Mouse (Mus musculus) cortical plate, adult 2 months (tissue): Measurements from ENCODE around the gene Thpo.

Experiments
- CTCF ChIP-seq: fragments of 200-500 bp; IDR thresholded peaks from 2 replicates; pipeline ENCODE4 v1.5.1; 2011; ENCODE audit warnings: mild to moderate bottlenecking, control low read depth, low read length; ENCODE audit not compliant: insufficient read depth; ENCODE audit errors: extremely low read depth
- POLR2A ChIP-seq: fragments of 200-500 bp; IDR thresholded peaks from 2 replicates; pipeline ENCODE4 v1.6.1; 2011; ENCODE audit warnings: mild to moderate bottlenecking, low read length, control low read depth; ENCODE audit not compliant: insufficient read depth; ENCODE audit errors: extremely low read depth

DNA sequence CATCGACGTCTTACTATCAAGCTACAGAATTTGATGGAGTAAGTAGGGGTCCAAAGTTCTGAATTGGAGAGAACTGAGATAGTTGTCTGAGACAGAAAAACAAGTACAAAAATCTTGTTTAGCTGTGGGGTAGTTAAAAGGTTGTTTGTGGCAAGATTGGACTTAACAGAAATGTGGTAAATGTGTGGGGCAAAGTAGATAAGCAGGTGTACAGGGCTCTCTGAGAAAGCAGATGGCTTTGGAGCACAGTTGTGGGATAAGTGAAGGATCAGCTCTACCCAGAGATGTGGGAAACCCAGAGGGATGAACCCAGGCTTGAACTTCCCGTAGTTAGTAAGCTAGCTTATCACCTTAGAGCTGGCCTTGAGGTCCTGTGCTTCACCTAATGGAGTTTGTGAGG is 43.5 kb downstream of the Thpo start:
- no peak for TF ChIP-seq POLR2A
- no peak for TF ChIP-seq CTCF
